Mouse (Mus musculus) thymus, postnatal 25 days (tissue): ENCODE measurements around the gene Plvap.
A peak's percentile ranks its signal among the peaks of the same experiment; 100 is the strongest.

Source experiments
- DNase-seq: peaks from one replicate; pipeline ENCODE4 v3.0.0; 2022

Plvap gene

GRCm38 (mm10) chr8:71525226-71526050 lies 13.9 kb upstream of the Plvap start, which contains the start of gene Ccdc194:
Gene Ccdc194, minus strand, starts transcription at chr8:71525711.
- DNase-seq, result no peak

- peak; percentile 97 for DNase-seq
Observed at GRCm38 (mm10) chr8:71521634-71522033, 10.1 kb upstream of the Plvap start.

- DNase-seq, result peak; percentile 54
Observed at GRCm38 (mm10) chr8:71519037-71519825, 7.7 kb upstream of the Plvap start.

DNA sequence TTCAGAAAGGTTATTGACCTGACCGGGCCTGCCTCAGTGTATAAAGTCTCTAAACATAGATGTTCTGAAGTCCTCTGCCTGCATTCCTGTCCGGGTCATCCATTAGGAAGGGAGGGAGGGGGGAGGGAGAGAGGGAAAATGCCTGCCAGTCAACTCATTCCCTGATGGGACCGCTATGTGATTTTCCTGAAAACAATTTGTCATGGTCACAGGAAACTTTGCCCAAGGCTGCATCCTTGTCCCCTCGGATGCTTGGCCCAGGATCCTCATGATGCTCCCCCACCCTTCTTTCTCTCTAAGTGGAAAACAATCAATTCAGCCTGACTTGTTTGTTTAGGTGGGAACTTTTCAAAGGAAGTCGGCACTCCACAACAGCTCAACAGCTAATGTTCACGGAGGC lies 5.2 kb upstream of the Plvap start:
- DNase-seq, result no peak

- DNase-seq, result no peak
Observed at GRCm38 (mm10) chr8:71515043-71515442, 3.5 kb upstream of the Plvap start.

- DNase-seq, result no peak
Observed at GRCm38 (mm10) chr8:71513018-71513754, 1.6 kb upstream of the Plvap start.

DNA sequence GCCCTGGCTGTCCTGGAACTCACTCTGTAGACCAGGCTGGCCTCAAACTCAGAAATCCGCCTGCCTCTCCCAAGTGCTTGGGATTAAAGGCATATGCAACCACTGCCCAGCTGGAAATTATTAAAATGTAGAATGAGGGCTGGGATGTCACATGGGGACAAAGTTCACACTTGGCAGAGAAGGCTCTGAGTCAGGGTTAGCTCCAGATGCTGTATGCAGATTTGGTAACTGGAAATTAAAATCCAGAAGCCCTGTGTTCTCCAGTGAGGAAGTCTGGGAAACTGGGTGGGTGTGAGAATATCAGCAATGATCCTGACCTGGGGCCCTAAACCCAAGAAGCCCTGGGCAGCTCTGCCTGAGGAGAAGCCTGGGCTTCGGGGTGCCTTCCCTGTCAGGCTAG lies 2.2 kb downstream of the Plvap start:
- no peak for DNase-seq

DNA sequence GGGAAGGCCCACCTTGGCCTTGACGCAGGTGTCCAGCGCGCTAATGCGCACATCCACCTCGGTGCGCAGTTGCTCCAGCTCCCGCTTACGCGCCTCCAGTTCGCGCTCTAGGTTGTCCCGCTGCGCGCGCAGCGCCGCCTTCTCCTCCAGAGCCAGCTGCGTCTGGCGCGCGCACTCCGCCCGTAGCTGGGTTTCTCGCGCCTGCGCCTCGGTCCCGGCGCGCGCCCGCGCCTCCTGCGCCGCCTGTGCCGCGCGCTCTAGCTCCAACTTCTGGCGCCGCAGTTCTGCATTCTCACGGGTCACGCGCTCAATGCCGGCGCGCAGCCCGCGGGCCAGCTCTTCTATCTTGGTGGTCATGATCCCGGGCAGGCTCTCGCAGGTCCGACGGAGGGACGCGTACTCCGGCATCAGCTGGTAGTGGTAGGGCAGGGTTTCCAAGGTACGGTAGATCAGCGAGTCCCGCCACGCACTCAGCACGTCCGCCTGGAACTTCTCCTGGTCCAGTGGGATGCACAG lies 3.9 kb downstream of the Plvap start:
- DNase-seq, result peak; percentile 41

DNA sequence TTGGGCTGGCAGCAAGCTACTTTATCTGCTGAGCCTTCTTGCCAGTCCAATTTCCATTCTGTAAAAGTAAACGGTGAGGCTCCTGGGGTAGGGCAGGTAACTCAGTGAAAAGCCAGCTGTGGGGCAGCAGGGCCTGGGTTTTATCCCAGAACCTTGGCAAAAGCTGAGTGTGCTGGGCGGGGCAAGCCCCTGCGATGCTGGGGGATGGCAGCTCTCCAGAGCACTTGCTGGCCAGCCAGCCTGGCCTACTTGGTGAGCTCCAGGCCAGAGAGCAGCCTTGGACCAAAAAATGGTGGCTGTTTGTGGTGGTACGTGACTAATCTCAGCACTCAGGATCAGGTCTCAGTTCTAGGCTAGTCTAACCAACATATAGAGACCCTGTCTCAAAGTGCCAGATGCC lies 5.6 kb downstream of the Plvap start:
- no peak for DNase-seq

DNA sequence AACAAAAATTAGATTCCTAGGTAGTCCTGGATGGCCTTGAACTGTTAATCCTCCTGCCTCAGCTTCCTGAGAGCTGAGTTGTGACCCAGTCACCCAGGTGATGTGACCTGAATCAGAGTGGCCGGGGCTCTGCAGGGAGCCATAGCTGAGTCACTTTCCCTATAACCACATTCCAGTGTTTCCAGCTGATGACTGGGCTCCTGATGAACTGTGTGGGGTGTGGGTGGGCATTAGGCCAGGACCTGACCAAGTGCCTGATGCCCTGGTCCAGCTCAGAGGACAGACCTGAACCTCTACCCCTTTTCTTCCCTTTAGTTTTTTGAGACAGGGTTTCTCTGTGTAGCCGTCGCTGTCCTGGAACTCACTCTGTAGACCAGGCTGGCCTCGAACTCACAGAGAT lies 6.2 kb downstream of the Plvap start:
- DNase-seq, result no peak

GRCm38 (mm10) chr8:71504349-71504748 lies 7.2 kb downstream of the Plvap start:
- no peak for DNase-seq

DNA sequence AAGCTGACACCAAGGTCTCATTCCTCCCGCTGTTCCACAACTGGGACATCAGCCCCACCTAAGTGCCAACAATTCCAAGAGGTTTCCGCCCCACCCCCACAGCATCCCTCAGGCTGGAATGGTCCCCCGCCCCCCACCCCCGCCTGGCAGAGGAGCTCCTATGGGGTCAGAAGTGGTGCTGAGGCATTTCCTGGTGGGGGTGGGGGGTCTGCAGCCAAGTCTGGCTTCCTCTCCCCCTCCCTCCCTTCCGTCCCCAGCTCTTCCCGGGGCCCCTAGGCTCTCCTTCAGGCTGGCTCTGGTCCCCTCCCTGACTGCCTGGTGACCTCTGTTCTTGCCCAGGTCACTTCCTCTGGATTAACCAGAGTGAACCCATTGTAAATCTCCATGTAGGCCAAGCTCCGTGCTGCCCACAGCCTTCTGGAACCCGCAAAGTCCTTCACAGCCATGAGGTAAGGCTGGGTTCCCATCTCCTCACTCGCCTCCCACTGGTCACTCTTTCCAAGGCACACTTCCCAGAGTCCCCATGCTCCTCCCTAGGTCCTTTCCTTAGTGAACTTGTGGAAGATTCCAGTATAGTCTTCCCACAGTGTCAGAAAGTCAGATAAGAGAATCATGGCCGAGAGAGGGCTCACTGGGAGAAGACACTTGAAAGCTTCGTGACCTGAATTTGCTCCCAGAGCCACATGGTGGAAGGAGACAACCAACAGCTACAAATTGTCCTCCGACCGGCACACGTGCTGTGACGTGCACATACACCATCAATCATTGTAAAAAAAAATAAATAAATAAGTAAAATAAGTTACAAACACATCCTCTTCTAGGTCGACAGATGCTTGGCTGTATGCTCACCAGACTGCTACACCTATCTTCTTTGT lies 12.5 kb downstream of the Plvap start:
- no peak for DNase-seq

GRCm38 (mm10) chr8:71497881-71498501 lies 13.6 kb downstream of the Plvap start:
- DNase-seq, result no peak

DNA sequence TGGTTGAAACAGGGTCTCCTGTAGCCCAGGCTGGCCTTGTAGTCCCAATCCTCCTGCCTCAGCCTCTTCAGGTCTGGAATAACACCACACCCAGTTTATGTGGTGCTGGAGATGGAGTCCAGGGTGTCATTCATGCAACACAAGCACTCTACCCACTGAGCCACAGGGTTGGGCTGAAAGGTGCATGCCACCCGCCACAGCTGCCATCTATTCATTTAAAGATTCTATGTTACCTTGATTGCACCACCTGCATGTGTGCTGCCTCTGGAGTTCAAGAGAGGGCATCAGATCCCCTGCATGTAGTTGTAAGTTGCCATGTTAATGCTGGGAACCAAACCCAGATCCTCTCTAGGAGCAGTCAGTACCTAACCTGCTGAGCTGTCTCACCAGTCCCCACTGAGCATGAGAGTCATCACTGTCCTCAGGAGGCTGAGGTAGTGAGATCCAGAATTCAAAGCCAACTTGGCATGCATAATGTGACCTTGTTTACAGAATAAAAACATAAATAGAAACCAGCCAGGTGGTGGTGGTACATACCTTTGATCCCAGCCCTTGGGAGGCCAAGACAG lies 14.4 kb downstream of the Plvap start:
- DNase-seq, result no peak

DNA sequence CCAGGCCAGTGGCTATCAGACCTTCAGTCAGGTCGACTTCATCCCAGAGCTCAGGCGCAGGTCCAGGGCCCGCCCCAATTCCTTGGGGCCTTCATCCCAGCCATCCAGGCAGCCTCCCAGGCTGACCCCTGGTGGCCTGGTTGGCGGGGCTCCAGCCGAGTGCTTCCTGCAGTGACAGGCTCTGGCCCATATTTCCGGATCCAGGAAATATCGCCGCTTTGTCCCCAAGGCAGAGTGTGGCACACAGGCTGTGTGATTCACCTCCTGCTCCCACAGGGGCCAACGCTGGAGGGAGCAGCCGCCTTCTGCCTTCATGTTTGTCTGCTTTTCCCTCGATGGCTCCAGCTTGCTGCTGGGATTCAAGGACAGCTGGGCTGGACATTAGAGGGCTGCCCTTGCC lies 15.1 kb downstream of the Plvap start:
- no peak for DNase-seq

GRCm38 (mm10) chr8:71495811-71496210 lies 15.7 kb downstream of the Plvap start:
- DNase-seq, result no peak

DNA sequence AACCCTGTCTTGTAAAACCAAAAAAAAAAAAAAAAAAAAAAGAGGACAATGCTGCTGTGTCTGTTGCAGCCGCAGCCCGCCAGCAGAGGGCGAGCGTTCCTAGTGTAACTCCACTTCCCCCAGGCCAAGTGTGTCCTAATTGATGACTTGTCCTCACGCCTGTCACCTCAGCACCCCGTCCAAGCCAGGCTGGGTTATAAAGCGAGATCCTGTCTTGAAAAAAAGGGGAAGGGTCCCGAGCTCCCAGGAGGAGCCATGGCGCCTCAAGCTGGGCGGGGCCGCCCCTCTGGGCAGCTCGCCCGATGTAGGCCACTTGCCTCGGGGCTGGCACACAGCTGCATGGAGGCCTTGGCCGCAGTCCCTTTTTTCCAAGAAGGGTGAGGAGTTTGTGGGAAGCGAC lies 16.5 kb downstream of the Plvap start:
- peak; percentile 81 for DNase-seq

- DNase-seq, result peak; percentile 90
Observed at GRCm38 (mm10) chr8:71488454-71488853, 23.1 kb downstream of the Plvap start.

GRCm38 (mm10) chr8:71487691-71488445 lies 23.7 kb downstream of the Plvap start, which contains the start of gene Gtpbp3:
Gene Gtpbp3, plus strand, starts transcription at chr8:71488103.
- peak; percentile 83 for DNase-seq

- no peak for DNase-seq
Observed at GRCm38 (mm10) chr8:71486136-71486529, 25.4 kb downstream of the Plvap start.
